ENCODE assay signal across 8 mouse cellular contexts in the genomic region with DNA sequence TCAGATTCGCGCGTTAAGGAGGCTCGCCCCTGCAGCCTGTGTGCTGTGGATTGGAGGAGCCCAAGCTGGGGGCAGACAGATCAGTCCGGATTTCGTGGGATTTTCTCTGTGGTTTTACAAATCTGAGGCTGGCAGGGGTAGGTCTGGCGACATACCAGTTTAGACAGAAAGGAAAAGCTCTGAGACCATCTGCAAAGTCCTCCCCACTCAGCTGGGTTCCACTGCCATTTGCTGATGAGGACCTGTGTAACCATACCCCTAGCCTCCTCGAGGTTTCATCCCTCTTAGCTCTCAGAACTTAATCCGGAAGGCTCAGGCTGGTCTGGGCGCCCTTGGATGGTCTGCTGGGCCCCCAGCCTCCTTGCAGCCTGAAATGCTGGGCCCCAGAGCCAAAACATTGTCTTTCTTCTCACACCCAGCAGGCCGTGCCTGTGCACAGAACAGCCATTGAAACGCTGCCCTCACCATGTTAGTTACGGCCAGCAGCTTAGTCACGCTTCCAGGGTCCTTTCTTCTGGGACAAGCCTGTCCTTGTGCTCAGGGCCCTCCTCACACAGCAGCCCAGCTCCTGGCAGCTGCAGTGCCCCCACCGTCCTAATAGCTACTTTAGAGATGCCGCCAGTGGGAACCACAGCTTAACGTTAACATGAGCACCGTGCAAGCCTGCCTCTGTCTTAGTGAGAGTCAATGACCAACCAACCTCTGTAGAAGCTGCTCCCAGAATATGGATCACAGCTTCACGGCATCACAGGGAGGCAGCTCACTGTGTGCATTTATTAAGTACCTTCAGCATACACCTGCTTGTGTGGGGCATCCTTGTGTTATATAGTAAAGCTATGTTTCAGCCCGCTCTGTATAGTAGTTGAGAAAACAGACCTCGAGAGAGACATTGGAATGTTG. TPM values are rescaled to one million over a fixed set of nuclear protein-coding genes. Genes with fewer than 3 reads are reported as not detected.
DNase-seq lines count a peak whose midpoint lies in the region; ATAC-seq and TF ChIP-seq lines count a peak whose summit lies in the region.

No protein-coding gene starts in this region.

- peaks cover 20% of the 10 kb centered on the region for H3K4me1 ChIP-seq in olfactory bulb, adult 2 months (ENCODE audit: control insufficient read depth, insufficient read depth, low read length)
- H3K4me1 ChIP-seq in liver, postnatal 0 days (ENCODE audit: insufficient read depth) = no peaks in the 10 kb centered on the region
- no peaks in the 10 kb centered on the region; the same call in 1 of the 2 replicates for H3K4me1 ChIP-seq in intestine, postnatal 0 days (replicated peaks; ENCODE audit: control insufficient read depth, insufficient read depth, low read length)
- H3K4me1 ChIP-seq in intestine, embryonic 16.5 days (ENCODE audit: control insufficient read depth, insufficient read depth, low read length) = no peaks in the 10 kb centered on the region

- peak overlapping the region; percentile 49 for H3K27ac ChIP-seq in olfactory bulb, adult 2 months (ENCODE audit: insufficient read depth, low read depth, low read length)
- H3K27ac ChIP-seq in liver, postnatal 0 days (ENCODE audit: low read depth) = no peak overlapping the region
- H3K27ac ChIP-seq in intestine, postnatal 0 days (ENCODE audit: low read depth, low read length) = no peak overlapping the region
- no peak overlapping the region for H3K27ac ChIP-seq in intestine, embryonic 16.5 days (ENCODE audit: low read length)

- peak; percentile 70 for DNase-seq in cerebellum, adult 11-12 months
- DNase-seq in left cerebral cortex, adult 9 months (ENCODE audit: low spot score in 2 of 2) = peak; percentile 69 to 76
- DNase-seq in liver, postnatal 0 days = no peak

- no peaks in the 10 kb centered on the region for H3K27me3 ChIP-seq in liver, postnatal 0 days (ENCODE audit: insufficient read depth, low read length)
- no peaks in the 10 kb centered on the region for H3K27me3 ChIP-seq in intestine, postnatal 0 days (replicated peaks; ENCODE audit: control insufficient read depth, insufficient read depth, low read length)
- no peaks in the 10 kb centered on the region for H3K27me3 ChIP-seq in intestine, embryonic 16.5 days (replicated peaks; ENCODE audit: control insufficient read depth, insufficient read depth, low read length)

- H3K36me3 ChIP-seq in liver, postnatal 0 days (replicated peaks; ENCODE audit: insufficient read depth, low read length) = no peaks in the 10 kb centered on the region
- H3K36me3 ChIP-seq in intestine, postnatal 0 days (ENCODE audit: control insufficient read depth, insufficient read depth) = no peaks in the 10 kb centered on the region
- H3K36me3 ChIP-seq in intestine, embryonic 16.5 days (ENCODE audit: control insufficient read depth, insufficient read depth, low read length) = no peaks in the 10 kb centered on the region

- no peak overlapping the region for H3K4me2 ChIP-seq in liver, postnatal 0 days (ENCODE audit: low read depth, low read length)
- H3K4me2 ChIP-seq in intestine, postnatal 0 days (replicated peaks; ENCODE audit: low read depth) = no peak overlapping the region
- no peak overlapping the region for H3K4me2 ChIP-seq in intestine, embryonic 16.5 days (ENCODE audit: low read depth, low read length)

- no peak for ATAC-seq in cerebellum, adult (ENCODE audit: insufficient number of reproducible peaks, low FRiP score, low TSS enrichment)
- ATAC-seq in frontal cortex, adult (ENCODE audit: low TSS enrichment) = peak; percentile 76
- no peak for ATAC-seq in liver, postnatal 0 days
- ATAC-seq in intestine, postnatal 0 days = no peak
- ATAC-seq in intestine, embryonic 16.5 days = no peak

- WGBS in olfactory bulb, adult 2 months = 50% methylated on average over 21 of the region's 21 CpGs
- WGBS in liver, postnatal 0 days (ENCODE audit: insufficient replicate concordance) = 58% methylated on average over 21 of the region's 21 CpGs
- 64% methylated on average over 21 of the region's 21 CpGs for WGBS in intestine, postnatal 0 days
- WGBS in intestine, embryonic 16.5 days = 58% methylated on average over 21 of the region's 21 CpGs

- TF ChIP-seq CTCF in olfactory bulb, adult 2 months (IDR thresholded peaks at IDR 0.05; ENCODE audit: insufficient read depth, low read depth, low read length) = no peak
- no peak for TF ChIP-seq CTCF in liver, postnatal 0 days (IDR thresholded peaks at IDR 0.05; ENCODE audit: low read depth)
- TF ChIP-seq CTCF in intestine, postnatal 0 days (IDR thresholded peaks at IDR 0.05; ENCODE audit: low read depth) = no peak

- H3K9me3 ChIP-seq in liver, postnatal 0 days (ENCODE audit: low read length) = no peaks in the 10 kb centered on the region
- H3K9me3 ChIP-seq in intestine, postnatal 0 days (ENCODE audit: control insufficient read depth) = no peaks in the 10 kb centered on the region
- no peaks in the 10 kb centered on the region for H3K9me3 ChIP-seq in intestine, embryonic 16.5 days (ENCODE audit: control insufficient read depth, low read length)

- no peak for TF ChIP-seq POLR2A in olfactory bulb, adult 2 months (IDR thresholded peaks at IDR 0.05; ENCODE audit: insufficient read depth, low read depth, low read length)

- TF ChIP-seq EP300 in liver, postnatal 0 days (IDR thresholded peaks at IDR 0.05; ENCODE audit: low read depth) = no peak

- no peak overlapping the region for H3K4me3 ChIP-seq in olfactory bulb, adult 2 months (ENCODE audit: insufficient read depth, low read depth, low read length)
- no peak overlapping the region for H3K4me3 ChIP-seq in liver, postnatal 0 days (ENCODE audit: low read depth, low read length)
- no peak overlapping the region for H3K4me3 ChIP-seq in intestine, postnatal 0 days (ENCODE audit: low read depth, low read length)
- H3K4me3 ChIP-seq in intestine, embryonic 16.5 days (ENCODE audit: low read length) = no peak overlapping the region

- H3K9ac ChIP-seq in liver, postnatal 0 days (replicated peaks) = no peak overlapping the region
- no peak overlapping the region for H3K9ac ChIP-seq in intestine, postnatal 0 days (ENCODE audit: low read depth, low read length)
- H3K9ac ChIP-seq in intestine, embryonic 16.5 days (ENCODE audit: low read depth, low read length) = no peak overlapping the region

RNA-seq across cellular contexts. Expression of a gene that starts 8.7 kb away (rescaled TPM):
- polyA plus RNA-seq in olfactory bulb, adult 2 months (2012; ENCODE audit: insufficient read depth, insufficient read length, low replicate concordance, missing spikeins) = not detected in 2 replicates
- 0.25 and 0.27 TPM in 2 replicates for polyA plus RNA-seq in liver, postnatal 0 days (2015; fragmentation: Nextera tagmentation; extraction: Ambion mirVana)
- 1.3 and 1.6 TPM in 2 replicates for polyA plus RNA-seq in intestine, postnatal 0 days (2015; fragmentation: Nextera tagmentation; extraction: Ambion mirVana)
- polyA plus RNA-seq in intestine, embryonic 16.5 days (2015; fragmentation: Nextera tagmentation; extraction: Ambion mirVana) = 2.9 and 3.0 TPM in 2 replicates
